10 mouse cellular contexts compared by ENCODE assay signal in the genomic region with DNA sequence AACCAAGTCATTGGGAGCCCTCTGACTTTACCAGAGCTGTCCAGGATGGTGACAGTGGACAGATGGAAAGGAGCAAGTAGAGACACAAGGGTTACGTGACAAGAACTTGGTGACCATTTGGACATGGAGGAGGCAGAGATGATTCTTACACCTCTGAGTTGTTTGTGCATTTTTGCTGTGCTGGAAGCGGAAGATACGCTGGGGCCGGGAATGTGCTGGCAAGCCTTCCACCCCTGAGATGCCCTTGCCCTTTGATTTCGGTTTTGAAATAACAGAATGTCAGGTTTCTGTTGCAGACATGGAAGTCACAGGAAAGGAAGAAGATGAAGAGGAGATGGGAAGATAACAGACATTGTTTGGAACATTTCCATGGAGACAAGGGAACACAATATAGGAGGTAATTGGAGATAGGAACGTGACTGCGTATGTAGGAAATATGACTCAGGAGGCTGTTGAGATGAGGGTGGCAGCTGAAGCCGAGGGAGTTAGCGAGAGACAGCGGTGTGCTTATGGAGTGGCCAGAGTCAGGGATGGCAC.
"Had no signal": no experiment of that assay in that cellular context is flagged by ENCODE, and none has a peak within 500 bp of the region (broad histone marks: within the 10 kb centered on the region; RNA-seq: fewer than 3 reads in every experiment).

No protein-coding gene starts in this region.

- H3K4me2 ChIP-seq: liver, embryonic 13.5 days; midbrain, embryonic 13.5 days had no signal

- H3K4me3 ChIP-seq: left cerebral cortex, adult 2 months; liver, embryonic 13.5 days; megakaryocyte, embryonic 14.5 days; midbrain, embryonic 10.5 days; midbrain, embryonic 13.5 days had no signal

- DNase-seq: kidney, adult 11 months; layer of hippocampus, postnatal 36 days; liver, embryonic 13.5 days; lung, adult 2 months; lung, postnatal 36 days; thymus, postnatal 25 days had no signal

- H3K27me3 ChIP-seq: liver, embryonic 13.5 days; midbrain, embryonic 13.5 days had no signal

- H3K36me3 ChIP-seq: liver, embryonic 13.5 days; midbrain, embryonic 10.5 days; midbrain, embryonic 13.5 days had no signal
